Mouse (Mus musculus): ENCODE results near the gene Adgra1.

The Adgra1 gene

GRCm38 (mm10) chr7:139905661-139906060 is 71.7 kb downstream of the Adgra1 start:
- DNase-seq (ENCODE audit: low spot score in 2 of 2), result no peak

- no peak for DNase-seq (ENCODE audit: low spot score in 2 of 2)
Measured at GRCm38 (mm10) chr7:139908176-139908575, 74.2 kb downstream of the Adgra1 start.

- DNase-seq (ENCODE audit: low spot score in 2 of 2), result no peak
Measured at GRCm38 (mm10) chr7:139909469-139909868, 75.5 kb downstream of the Adgra1 start.

DNA sequence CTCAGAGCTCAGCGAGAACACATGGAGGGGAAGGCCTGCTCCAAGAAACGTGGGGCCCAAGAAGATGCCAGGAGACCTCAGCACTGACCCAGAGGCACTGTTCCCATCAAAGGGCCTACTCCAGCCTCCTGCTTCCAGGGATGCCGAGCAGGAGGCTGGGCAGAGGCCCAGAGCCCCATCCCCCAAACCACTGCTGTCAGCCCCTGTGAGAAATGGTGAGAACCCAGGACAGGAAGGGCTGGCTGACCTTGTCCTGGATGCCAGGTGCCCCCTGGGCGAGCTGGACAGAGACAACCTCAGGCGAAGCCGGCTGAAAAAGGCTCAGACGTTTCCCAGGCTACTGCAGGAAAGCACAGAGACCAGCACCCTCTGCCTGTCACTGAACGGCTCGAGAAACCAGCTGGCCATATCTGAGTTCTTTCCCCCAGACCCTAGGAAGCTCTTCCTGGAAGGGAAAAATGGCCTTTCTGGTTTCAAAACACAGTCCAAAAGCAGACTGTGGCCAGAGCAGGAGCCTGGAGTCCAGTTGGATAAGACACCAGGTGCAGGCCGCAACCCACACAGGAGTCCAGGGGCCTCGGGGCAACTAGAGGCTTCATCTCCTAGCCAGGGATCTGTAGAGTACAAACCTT is 76.3 kb downstream of the Adgra1 start:
- DNase-seq (ENCODE audit: low spot score in 2 of 2), result no peak

GRCm38 (mm10) chr7:139914141-139915047 is 80.4 kb downstream of the Adgra1 start:
- DNase-seq (ENCODE audit: low spot score in 2 of 2), result no peak

- DNase-seq (ENCODE audit: low spot score in 2 of 2), result no peak
Measured at GRCm38 (mm10) chr7:139915646-139916257, 81.8 kb downstream of the Adgra1 start.

- no peak for DNase-seq (ENCODE audit: low spot score in 2 of 2)
Measured at GRCm38 (mm10) chr7:139916345-139916744, 82.4 kb downstream of the Adgra1 start.

GRCm38 (mm10) chr7:139918262-139918661 is 84.3 kb downstream of the Adgra1 start:
- no peak for DNase-seq (ENCODE audit: low spot score in 2 of 2)

Measured in urinary bladder, postnatal 4 days (tissue).